Mouse (Mus musculus): ENCODE measurements at regions not wholly inside any gene's neighbourhood (a gene's known extent, or its start where the extent isn't known, plus 50 kb on each side); places are given as distances from the start of the nearest gene placed in this dataset.

- Histone ChIP-seq H3K4me2 (ENCODE audit: low read depth) (no peak overlapping the region), H3K36me3 (ENCODE audit: control insufficient read depth, insufficient read depth) (no peaks in the 10 kb centered on the region), H3K4me3 (no peak overlapping the region), H3K79me2 (ENCODE audit: control insufficient read depth, insufficient read depth) (no peaks in the 10 kb centered on the region), H3ac (ENCODE audit: control insufficient read depth, insufficient read length) (no peak overlapping the region), H3K27me3 (ENCODE audit: control insufficient read depth, insufficient read depth, insufficient read length) (no peaks in the 10 kb centered on the region)
- TF ChIP-seq TCF3 (IDR thresholded peaks at IDR 0.05; ENCODE audit: insufficient read length, low read depth): no peak
- TF ChIP-seq E2F4 (IDR thresholded peaks at IDR 0.05; ENCODE audit: insufficient read depth): no peak
- no peak for TF ChIP-seq CEBPB (IDR thresholded peaks at IDR 0.05; ENCODE audit: insufficient read depth, poor library complexity, severe bottlenecking)
- no peak for TF ChIP-seq MYOD1 (IDR thresholded peaks at IDR 0.05; ENCODE audit: control insufficient read depth in 1 of 3, insufficient read length in 2 of 3, low read depth in 2 of 3)
- no peak for TF ChIP-seq MYOG (IDR thresholded peaks at IDR 0.05; ENCODE audit: control insufficient read depth in 1 of 3, insufficient read depth in 1 of 3, insufficient read length in 2 of 3, low read depth in 2 of 3)
- TF ChIP-seq POLR2AphosphoS2 (IDR thresholded peaks at IDR 0.05; ENCODE audit: insufficient read length, low read depth): no peak
- no peak for TF ChIP-seq TCF12 (IDR thresholded peaks at IDR 0.05; ENCODE audit: insufficient read depth, poor library complexity, severe bottlenecking)
- TF ChIP-seq POLR2A (IDR thresholded peaks at IDR 0.05; ENCODE audit: insufficient read length, low read depth): no peak
- TF ChIP-seq MAX (IDR thresholded peaks at IDR 0.05; ENCODE audit: low read depth): no peak
- no peak for TF ChIP-seq USF1 (IDR thresholded peaks at IDR 0.05; ENCODE audit: low read depth)
- TF ChIP-seq REST (IDR thresholded peaks at IDR 0.05; ENCODE audit: insufficient read depth, insufficient read length): no peak
- no peak for TF ChIP-seq SRF (IDR thresholded peaks at IDR 0.05; ENCODE audit: control insufficient read depth, insufficient read length, low read depth)
Measured at GRCm38 (mm10) chr1:34974801-34975200, 125.0 kb downstream of the Plekhb2 start.

DNA sequence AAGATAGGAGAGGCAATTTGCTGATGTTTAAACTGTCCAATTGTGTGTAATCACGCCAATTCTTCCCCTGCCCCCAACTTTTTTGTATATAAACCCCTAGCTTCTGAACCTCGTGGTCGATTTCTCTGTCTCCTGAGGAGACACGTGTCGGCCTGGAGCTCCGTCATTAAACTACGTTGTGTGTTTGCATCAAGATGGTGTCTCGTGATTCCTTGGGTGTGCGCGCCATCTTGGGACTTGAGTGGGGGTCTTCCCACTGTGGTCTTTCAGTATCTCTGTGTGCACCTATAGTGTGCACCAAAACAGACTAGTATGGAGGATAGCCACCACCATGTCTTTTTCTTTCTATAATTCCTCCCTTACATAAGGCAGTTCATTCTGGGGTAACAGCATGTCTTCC lies 128.4 kb downstream of the Plekhb2 start:
- Histone ChIP-seq H3K4me2 (ENCODE audit: low read depth) (no peak overlapping the region), H3K36me3 (ENCODE audit: control insufficient read depth, insufficient read depth) (no peaks in the 10 kb centered on the region), H3K4me3 (no peak overlapping the region), H3ac (ENCODE audit: control insufficient read depth, insufficient read length) (no peak overlapping the region), H3K79me2 (ENCODE audit: control insufficient read depth, insufficient read depth) (no peaks in the 10 kb centered on the region), H3K27me3 (ENCODE audit: control insufficient read depth, insufficient read depth, insufficient read length) (no peaks in the 10 kb centered on the region)
- TF ChIP-seq TCF12 (IDR thresholded peaks at IDR 0.05; ENCODE audit: insufficient read depth, poor library complexity, severe bottlenecking) (no peak), MAX (IDR thresholded peaks at IDR 0.05; ENCODE audit: low read depth) (no peak), USF1 (IDR thresholded peaks at IDR 0.05; ENCODE audit: low read depth) (no peak), MYOG (IDR thresholded peaks at IDR 0.05; ENCODE audit: control insufficient read depth in 1 of 3, insufficient read depth in 1 of 3, insufficient read length in 2 of 3, low read depth in 2 of 3) (no peak), MYOD1 (IDR thresholded peaks at IDR 0.05; ENCODE audit: control insufficient read depth in 1 of 3, insufficient read length in 2 of 3, low read depth in 2 of 3) (no peak), POLR2A (IDR thresholded peaks at IDR 0.05; ENCODE audit: insufficient read length, low read depth) (no peak), SRF (IDR thresholded peaks at IDR 0.05; ENCODE audit: control insufficient read depth, insufficient read length, low read depth) (no peak), TCF3 (IDR thresholded peaks at IDR 0.05; ENCODE audit: insufficient read length, low read depth) (no peak), E2F4 (IDR thresholded peaks at IDR 0.05; ENCODE audit: insufficient read depth) (no peak), POLR2AphosphoS2 (IDR thresholded peaks at IDR 0.05; ENCODE audit: insufficient read length, low read depth) (no peak), REST (IDR thresholded peaks at IDR 0.05; ENCODE audit: insufficient read depth, insufficient read length) (no peak)

DNA sequence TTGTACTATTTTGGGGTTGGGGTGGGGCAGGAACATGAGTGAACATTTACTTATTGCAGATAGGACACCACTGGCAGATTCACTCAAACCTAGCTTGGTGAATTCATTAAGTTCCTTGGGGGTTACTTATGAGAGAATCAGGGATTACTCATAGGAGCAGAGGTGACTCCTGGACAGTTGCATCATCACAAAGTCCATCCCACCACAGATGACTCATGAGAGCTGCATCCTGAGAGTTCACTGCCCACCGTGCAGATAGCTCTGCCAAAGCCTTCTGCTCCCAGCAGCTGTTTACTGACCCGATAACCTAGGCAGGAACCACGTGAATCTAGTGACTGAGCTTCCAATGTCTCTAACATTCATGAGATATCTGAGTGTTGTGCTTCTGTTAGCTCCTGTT lies 129.6 kb downstream of the Plekhb2 start:
- no peaks in the 10 kb centered on the region for H3K27me3 ChIP-seq (ENCODE audit: control insufficient read depth, insufficient read depth, insufficient read length)
- H3K4me3 ChIP-seq: no peak overlapping the region
- TF ChIP-seq TCF3 (IDR thresholded peaks at IDR 0.05; ENCODE audit: insufficient read length, low read depth) (no peak), CEBPB (IDR thresholded peaks at IDR 0.05; ENCODE audit: insufficient read depth, poor library complexity, severe bottlenecking) (no peak), E2F4 (IDR thresholded peaks at IDR 0.05; ENCODE audit: insufficient read depth) (no peak), SRF (IDR thresholded peaks at IDR 0.05; ENCODE audit: control insufficient read depth, insufficient read length, low read depth) (no peak), MYOG (IDR thresholded peaks at IDR 0.05; ENCODE audit: control insufficient read depth in 1 of 3, insufficient read depth in 1 of 3, insufficient read length in 2 of 3, low read depth in 2 of 3) (no peak), POLR2AphosphoS2 (IDR thresholded peaks at IDR 0.05; ENCODE audit: insufficient read length, low read depth) (no peak), MAX (IDR thresholded peaks at IDR 0.05; ENCODE audit: low read depth) (no peak), REST (IDR thresholded peaks at IDR 0.05; ENCODE audit: insufficient read depth, insufficient read length) (no peak), MYOD1 (IDR thresholded peaks at IDR 0.05; ENCODE audit: control insufficient read depth in 1 of 3, insufficient read length in 2 of 3, low read depth in 2 of 3) (no peak), USF1 (IDR thresholded peaks at IDR 0.05; ENCODE audit: low read depth) (no peak), POLR2A (IDR thresholded peaks at IDR 0.05; ENCODE audit: insufficient read length, low read depth) (no peak), TCF12 (IDR thresholded peaks at IDR 0.05; ENCODE audit: insufficient read depth, poor library complexity, severe bottlenecking) (no peak)
- no peak overlapping the region for H3ac ChIP-seq (ENCODE audit: control insufficient read depth, insufficient read length)
- no peaks in the 10 kb centered on the region for H3K79me2 ChIP-seq (ENCODE audit: control insufficient read depth, insufficient read depth)
- no peaks in the 10 kb centered on the region for H3K36me3 ChIP-seq (ENCODE audit: control insufficient read depth, insufficient read depth)
- H3K4me2 ChIP-seq (ENCODE audit: low read depth): no peak overlapping the region

DNA sequence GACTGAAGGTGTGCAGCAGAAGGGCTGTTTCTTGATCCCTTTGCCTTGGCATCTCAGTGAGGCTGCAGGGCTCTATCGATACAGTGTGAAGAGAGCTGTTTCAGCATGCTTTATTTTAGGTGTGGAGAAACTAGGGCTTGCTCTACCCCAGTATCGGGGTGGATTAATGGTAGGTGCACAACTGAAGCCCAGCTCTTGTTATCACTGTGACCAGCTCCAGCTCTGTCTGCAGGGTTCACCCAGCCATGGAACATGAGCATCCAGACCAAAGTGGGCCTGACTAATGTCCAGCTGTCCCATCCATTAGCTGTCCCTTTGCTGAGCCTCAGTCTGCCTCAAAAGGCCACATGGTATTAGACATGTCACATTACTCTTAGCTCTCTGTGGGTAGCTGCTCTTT lies 132.2 kb downstream of the Plekhb2 start:
- no peaks in the 10 kb centered on the region for H3K36me3 ChIP-seq (ENCODE audit: control insufficient read depth, insufficient read depth)

More for the DNA sequence above, 132.2 kb downstream of the Plekhb2 start:
- Histone ChIP-seq H3K79me2 (ENCODE audit: control insufficient read depth, insufficient read depth) (no peaks in the 10 kb centered on the region), H3K4me2 (ENCODE audit: low read depth) (no peak overlapping the region), H3K27me3 (ENCODE audit: control insufficient read depth, insufficient read depth, insufficient read length) (no peaks in the 10 kb centered on the region), H3K4me3 (no peak overlapping the region), H3ac (ENCODE audit: control insufficient read depth, insufficient read length) (no peak overlapping the region)
- TF ChIP-seq CEBPB (IDR thresholded peaks at IDR 0.05; ENCODE audit: insufficient read depth, poor library complexity, severe bottlenecking) (no peak), MYOD1 (IDR thresholded peaks at IDR 0.05; ENCODE audit: control insufficient read depth in 1 of 3, insufficient read length in 2 of 3, low read depth in 2 of 3) (no peak), E2F4 (IDR thresholded peaks at IDR 0.05; ENCODE audit: insufficient read depth) (no peak), MAX (IDR thresholded peaks at IDR 0.05; ENCODE audit: low read depth) (no peak), POLR2A (IDR thresholded peaks at IDR 0.05; ENCODE audit: insufficient read length, low read depth) (no peak), POLR2AphosphoS2 (IDR thresholded peaks at IDR 0.05; ENCODE audit: insufficient read length, low read depth) (no peak), MYOG (IDR thresholded peaks at IDR 0.05; ENCODE audit: control insufficient read depth in 1 of 3, insufficient read depth in 1 of 3, insufficient read length in 2 of 3, low read depth in 2 of 3) (no peak), SRF (IDR thresholded peaks at IDR 0.05; ENCODE audit: control insufficient read depth, insufficient read length, low read depth) (no peak), USF1 (IDR thresholded peaks at IDR 0.05; ENCODE audit: low read depth) (no peak), TCF12 (IDR thresholded peaks at IDR 0.05; ENCODE audit: insufficient read depth, poor library complexity, severe bottlenecking) (no peak), REST (IDR thresholded peaks at IDR 0.05; ENCODE audit: insufficient read depth, insufficient read length) (no peak), TCF3 (IDR thresholded peaks at IDR 0.05; ENCODE audit: insufficient read length, low read depth) (no peak)

Data from myocyte (in vitro differentiated cells).